Mouse (Mus musculus) adipocyte (in vitro differentiated cells): ENCODE measurements around the gene Ilkap.

ENCODE experiments used
- DNase-seq: peaks from one replicate; pipeline ENCODE4 v3.0.0-alpha.2; 2016; ENCODE audit warnings: low spot score

The Ilkap gene

DNA sequence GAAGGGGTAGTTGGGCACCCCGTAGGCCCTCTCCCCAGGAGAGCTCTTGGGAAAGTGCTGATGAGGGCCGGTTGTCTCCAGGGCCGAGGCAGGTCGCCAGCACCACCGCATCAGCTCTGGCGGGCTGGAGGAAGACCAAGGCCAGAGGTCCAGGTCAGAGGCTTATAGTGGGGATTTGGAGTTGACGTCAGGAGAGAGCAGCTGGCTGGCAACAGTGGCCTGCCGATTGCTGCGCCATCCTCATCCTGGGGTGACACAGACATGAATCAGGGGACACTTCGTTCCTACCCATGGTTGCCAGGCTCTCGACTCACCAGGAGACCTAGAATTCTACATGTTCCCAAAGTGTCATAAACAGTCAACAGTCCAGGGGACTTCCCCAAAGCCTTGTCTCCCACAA lies 42.5 kb downstream of the Ilkap start:
- no peak for DNase-seq

DNA sequence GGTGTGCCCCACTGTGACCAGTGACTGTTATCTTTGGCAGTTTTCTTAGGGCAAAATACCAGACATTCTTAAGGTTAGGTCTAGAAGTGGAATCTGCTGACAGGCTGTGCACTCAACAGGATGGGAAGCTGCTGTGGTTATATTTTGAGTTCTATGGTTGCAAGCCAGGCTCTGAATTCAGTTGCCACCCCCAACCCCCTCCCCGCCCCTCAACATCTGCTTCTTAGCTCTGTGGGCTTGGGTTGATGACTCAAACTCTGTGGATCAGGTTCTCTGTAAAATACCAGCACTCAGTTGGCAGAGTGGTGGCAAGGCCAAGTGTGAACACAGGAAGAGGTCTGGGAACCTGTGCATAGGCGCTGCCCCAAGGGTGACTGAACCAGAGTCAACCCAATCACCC lies 46.3 kb downstream of the Ilkap start:
- DNase-seq = no peak

DNA sequence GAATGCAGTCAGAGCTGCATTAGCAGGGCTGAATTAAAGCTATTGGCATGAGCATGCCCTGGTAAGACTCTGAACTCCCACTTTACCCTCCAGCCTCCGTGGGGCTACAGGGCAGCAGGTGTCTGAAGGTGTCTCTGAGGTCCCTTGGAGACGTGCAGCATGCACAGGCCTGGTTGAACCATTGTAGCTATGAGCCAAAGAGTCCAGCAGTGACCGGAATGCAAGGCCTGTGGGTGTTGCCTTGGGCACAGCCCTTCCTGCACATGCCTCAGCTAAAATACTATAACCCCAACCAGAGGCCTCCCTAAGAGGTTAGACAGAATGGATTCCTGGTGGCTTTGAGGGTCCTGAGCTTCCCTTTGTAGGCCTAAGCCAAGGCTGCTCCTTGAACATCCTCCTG lies 47.4 kb downstream of the Ilkap start:
- no peak for DNase-seq

DNA sequence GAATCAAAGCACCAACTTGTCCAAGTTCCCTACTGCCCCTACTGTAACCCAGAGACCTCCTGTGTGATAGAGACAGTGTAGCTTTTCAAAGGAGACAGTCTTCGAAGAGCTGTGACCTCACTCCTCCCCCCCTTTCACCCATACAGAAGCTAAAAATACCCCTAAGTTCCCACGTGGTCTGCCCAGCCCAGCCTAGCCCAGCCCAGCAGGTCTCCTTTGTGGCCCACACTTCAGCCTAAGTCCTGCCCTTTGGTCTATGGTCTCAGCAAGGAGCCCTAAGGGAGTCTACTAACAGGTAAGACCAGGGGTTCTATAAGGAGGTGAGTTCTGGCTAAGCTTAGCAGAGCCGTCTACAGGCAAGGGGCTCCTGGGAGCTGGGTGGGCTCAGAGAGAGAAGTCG lies 47.8 kb downstream of the Ilkap start, which contains the start of gene Klhl30:
TSS of gene Klhl30 (plus strand) at position 176 of the 400 bp plus-strand sequence.
- no peak for DNase-seq

DNA sequence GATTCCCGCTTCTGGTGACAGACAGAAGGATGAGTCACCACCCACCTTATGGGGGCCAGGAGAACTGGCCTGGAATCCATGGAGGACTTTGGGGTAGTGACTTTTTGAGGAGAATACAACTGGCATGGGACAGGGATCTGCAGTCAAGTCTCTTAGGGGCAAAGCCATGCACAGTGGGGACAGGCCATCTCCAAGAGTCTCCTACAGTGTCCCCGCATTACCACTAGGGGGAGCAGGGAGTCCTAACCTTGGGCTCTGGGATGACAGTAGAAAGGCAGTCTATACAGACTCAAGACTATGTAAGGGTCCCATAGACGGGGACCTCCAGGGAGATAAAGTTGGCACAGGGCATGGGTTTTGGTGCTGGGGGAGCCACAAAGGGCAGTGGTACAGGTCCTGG lies 51.7 kb downstream of the Ilkap start:
- DNase-seq = peak; percentile 72

DNA sequence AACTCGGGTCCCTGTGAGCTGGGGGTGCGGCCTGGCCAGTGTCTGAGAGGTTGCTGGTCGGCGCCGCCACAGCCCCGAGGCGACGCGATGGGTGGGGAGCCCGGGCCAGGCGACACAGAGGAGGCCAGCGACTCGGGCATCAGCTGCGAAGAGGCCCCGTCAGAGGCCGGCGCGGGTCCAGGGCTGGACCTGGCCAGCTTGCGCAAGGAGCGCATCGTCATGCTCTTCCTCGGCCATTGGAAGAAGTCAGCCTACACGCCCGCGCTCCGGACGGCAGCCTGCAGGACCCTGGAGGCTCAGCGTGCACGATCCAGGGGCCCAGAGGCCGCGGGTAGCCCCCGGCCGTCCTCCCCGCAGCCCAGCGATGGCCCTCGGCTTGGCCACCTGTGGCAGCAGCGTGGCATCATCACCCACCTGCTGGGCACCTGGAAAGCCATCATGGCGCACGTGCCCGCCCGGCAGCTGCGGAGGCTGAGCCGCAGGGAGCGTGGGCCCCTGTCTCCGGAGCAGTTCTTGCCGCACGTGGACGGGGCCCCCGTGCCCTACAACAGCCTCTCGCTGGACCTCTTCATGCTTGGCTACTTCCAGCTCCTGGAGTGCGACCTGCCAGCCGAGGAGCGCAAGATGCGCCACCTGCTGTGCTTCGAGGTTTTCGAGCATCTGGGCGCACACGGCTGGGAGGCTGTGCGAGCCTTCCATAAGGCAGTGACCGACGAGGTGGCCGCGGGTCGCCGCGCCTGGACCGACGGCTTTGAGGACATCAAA lies 53.5 kb downstream of the Ilkap start:
- no peak for DNase-seq

DNA sequence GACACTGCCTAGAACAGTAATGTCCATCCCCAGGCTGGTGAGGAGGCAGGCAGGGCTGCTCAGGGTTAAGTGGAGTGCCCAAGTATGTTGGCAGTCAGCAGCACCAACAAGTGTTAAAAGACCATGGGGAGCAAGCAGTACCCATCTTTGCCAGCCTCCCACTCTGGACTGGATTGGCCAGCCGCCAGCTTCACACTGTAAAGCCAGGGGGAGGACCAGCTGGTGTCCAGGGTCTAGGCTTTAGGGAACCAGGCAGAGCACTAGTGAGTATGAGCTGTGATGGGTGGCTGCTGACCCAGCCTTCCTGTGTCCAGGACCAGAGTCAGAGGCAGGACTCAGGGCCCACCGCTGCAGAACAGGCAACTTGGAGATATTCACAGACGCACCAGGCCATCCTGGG lies 54.6 kb downstream of the Ilkap start:
- no peak for DNase-seq

DNA sequence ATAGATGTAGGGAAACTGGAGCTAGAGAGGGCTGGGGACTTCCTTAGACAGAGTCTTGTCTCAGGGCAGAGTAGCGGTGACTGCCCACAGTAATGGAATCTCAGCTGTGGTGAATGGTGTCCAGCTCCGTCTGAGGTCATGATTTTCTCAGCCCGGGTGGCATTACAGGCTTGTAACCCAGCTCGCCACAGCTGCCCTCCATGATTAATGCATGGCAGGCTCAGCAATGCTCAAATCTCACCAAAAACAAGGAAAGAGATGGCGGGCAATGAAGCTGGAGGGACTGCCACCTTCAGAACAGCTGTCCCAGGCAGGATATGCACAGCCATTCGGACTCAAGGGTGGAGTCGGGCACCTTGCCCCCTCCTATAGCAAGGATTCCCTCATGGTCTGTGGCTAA lies 61.3 kb downstream of the Ilkap start:
- DNase-seq = no peak

DNA sequence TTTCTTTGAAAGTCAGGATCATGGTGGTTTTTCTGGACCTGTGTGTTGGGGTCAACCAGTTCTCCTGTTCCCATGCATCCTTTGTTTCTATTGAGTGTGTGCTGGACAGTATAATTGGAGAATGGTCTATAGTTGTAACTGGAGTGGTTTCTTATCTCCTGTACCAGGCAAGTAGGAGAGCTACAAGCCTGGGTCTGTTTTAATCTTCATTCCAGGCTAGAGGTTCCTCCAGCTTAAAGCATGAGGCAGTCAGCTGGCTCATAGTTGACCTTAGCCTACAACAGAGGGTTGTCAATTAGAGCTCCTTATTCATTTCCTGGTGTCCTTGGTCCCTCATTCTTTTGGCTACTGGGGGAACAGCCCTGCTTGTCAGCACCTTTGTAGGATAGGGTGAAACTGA lies 65.0 kb downstream of the Ilkap start:
- DNase-seq = no peak

DNA sequence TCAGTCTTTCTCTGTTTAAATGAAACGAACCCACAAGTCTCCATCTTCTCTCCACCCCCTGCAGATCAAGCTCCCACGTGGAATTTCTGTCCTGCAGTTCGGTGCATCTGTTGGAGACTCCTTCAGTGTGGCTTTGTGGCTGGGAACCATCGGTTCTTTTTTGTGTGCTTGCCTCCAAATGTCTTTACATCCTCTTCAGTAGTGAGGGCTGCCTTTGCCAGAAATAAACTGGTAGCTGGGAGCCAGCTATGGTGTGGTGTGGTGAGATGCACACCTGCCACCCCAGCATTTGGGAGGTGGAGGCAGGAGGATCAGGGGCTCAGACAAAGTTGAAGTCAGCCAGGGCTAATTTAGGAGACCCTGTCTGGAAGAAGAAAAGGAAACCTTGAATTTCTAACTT lies 66.5 kb downstream of the Ilkap start:
- DNase-seq = no peak

DNA sequence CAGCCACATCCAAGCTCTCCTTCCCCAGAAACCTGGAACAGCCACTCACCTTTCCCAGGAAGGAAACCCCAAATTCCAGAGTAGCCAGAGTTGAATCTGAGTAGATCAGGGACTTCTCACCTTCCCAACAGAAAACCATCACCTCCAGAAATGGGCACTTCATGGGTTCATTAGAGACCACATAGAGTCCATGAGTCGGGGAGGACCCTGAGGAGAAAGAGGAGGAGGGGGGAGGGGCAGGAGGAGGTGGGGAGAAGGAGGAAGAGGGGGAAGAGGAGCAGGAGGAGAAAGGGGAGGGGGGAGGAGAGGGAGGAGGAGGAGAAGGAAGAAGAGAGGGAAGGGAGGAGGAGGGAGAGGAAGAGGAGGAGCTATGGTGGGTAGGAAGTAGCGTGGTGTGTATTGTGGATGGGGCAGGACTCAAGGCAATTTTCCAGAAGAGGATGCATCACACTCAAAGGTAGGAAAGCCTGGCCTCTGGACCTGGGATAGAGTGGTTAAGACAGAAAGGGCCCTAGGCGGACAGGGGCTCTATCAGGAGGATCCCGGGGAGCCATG lies 73.0 kb downstream of the Ilkap start:
- no peak for DNase-seq

DNA sequence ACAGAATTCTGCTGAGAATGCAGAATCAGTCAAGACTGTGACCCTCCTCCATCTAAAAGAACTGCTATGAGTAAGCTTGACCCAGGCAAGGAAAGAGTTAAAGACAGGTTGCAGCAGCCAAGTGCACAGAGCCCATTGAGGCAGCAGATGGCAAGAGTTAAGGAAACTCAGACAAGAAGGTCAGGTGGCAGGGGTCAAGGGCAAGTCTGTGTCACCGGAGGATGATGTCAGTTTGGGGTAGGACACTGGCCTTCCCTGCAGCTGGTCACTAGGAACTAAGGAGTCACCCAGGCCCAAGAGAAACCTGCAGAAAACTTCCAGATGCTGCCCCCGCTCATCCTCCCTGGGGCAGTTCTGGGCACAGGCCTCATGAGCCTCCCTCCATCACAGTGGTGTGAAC lies 74.0 kb downstream of the Ilkap start:
- no peak for DNase-seq
